In the genomic region with DNA sequence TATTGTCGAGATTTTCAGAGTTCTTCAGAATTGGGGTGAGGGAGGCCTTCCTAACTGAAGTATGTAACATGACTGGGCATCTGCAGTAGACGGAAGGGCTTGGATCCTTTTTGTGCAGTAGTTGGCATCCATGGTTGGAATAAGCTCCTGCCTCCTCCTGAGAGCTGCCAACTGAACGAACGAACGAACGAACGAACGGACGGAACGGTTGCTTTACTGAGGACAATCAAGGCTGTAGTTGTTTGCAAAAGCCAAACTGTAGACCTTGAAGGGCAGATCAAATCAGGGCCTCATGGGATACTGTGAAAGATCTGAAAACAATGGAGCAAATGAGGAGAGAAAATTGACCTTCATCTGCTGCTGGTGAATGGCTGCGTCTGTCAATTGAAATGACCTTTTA, we compare ENCODE assay signal across 21 mouse cellular contexts. TPM values are rescaled to one million over a fixed set of nuclear protein-coding genes. Genes with fewer than 3 reads are reported as not detected.
DNase-seq lines count a peak whose midpoint lies in the region; ATAC-seq and TF ChIP-seq lines count a peak whose summit lies in the region.
"Had no signal": no experiment of that assay in that cellular context is flagged by ENCODE, and none has a peak within 500 bp of the region (broad histone marks: within the 10 kb centered on the region; RNA-seq: fewer than 3 reads in every experiment).

No protein-coding gene starts in this region.

- 0 out of 2 replicates have a peak overlapping the region, but pooled peaks have one; percentile 25 for H3K27ac ChIP-seq in forebrain, embryonic 13.5 days
- no peak overlapping the region for H3K27ac ChIP-seq in forebrain, embryonic 12.5 days
- H3K27ac ChIP-seq in hindbrain, embryonic 15.5 days (replicated peaks) = no peak overlapping the region
- H3K27ac ChIP-seq in hindbrain, embryonic 11.5 days (ENCODE audit: low read depth, low read length) = no peak overlapping the region
- H3K27ac ChIP-seq in neural tube, embryonic 15.5 days (replicated peaks) = no peak overlapping the region
- H3K27ac ChIP-seq: heart, embryonic 10.5 days; midbrain, embryonic 12.5 days had no signal

- no peak for DNase-seq in hindbrain, embryonic 11.5 days (ENCODE audit: low spot score)
- DNase-seq in T-cell, adult 2 months (ENCODE audit: low spot score) = no peak
- DNase-seq: adrenal gland, adult 8-10 months; B cell, adult 2 months; cerebellum, adult 18-20 months; gastrocnemius, postnatal 25 days; kidney, adult 18-20 months; kidney, postnatal 10 days; left cerebral cortex, postnatal 4 days; liver; right cerebral cortex, postnatal 4 days; thymus, adult 2 months had no signal

- H3K9me3 ChIP-seq in forebrain, embryonic 13.5 days (replicated peaks) = peaks cover 5% of the 10 kb centered on the region; the same call in 1 of the 2 replicates
- no peaks in the 10 kb centered on the region for H3K9me3 ChIP-seq in forebrain, embryonic 12.5 days
- H3K9me3 ChIP-seq in hindbrain, embryonic 15.5 days = no peaks in the 10 kb centered on the region
- no peaks in the 10 kb centered on the region for H3K9me3 ChIP-seq in hindbrain, embryonic 11.5 days (ENCODE audit: control insufficient read depth, low read length)
- no peaks in the 10 kb centered on the region for H3K9me3 ChIP-seq in E14TG2a.4 (ENCODE audit: low read length)
- H3K9me3 ChIP-seq in neural tube, embryonic 15.5 days (replicated peaks) = no peaks in the 10 kb centered on the region
- H3K9me3 ChIP-seq: heart, embryonic 10.5 days had no signal

- H3K36me3 ChIP-seq in forebrain, embryonic 13.5 days (ENCODE audit: poor library complexity, severe bottlenecking) = no peaks in the 10 kb centered on the region
- H3K36me3 ChIP-seq in forebrain, embryonic 12.5 days (replicated peaks) = no peaks in the 10 kb centered on the region
- no peaks in the 10 kb centered on the region for H3K36me3 ChIP-seq in hindbrain, embryonic 15.5 days
- H3K36me3 ChIP-seq in hindbrain, embryonic 11.5 days (ENCODE audit: control insufficient read depth, insufficient read depth, low read length) = no peaks in the 10 kb centered on the region
- 0 out of 2 replicates have a peak, but pooled peaks cover 3% of the 10 kb centered on the region for H3K36me3 ChIP-seq in E14TG2a.4 (ENCODE audit: insufficient read depth, low read length)
- H3K36me3 ChIP-seq in neural tube, embryonic 15.5 days = no peaks in the 10 kb centered on the region
- H3K36me3 ChIP-seq: heart, embryonic 10.5 days; midbrain, embryonic 12.5 days had no signal

- whole genome bisulfite sequencing in forebrain, embryonic 13.5 days = 33% methylated on average over 11 of the region's 11 CpGs
- 45% methylated on average over 11 of the region's 11 CpGs for WGBS in forebrain, embryonic 12.5 days
- 23% methylated on average over 11 of the region's 11 CpGs for WGBS in hindbrain, embryonic 15.5 days
- WGBS in hindbrain, embryonic 11.5 days = 48% methylated on average over 11 of the region's 11 CpGs
- WGBS in neural tube, embryonic 15.5 days = 26% methylated on average over 11 of the region's 11 CpGs

- no peak overlapping the region for H3K4me3 ChIP-seq in forebrain, embryonic 13.5 days
- H3K4me3 ChIP-seq in forebrain, embryonic 12.5 days (replicated peaks) = no peak overlapping the region
- H3K4me3 ChIP-seq in hindbrain, embryonic 15.5 days = no peak overlapping the region
- no peak overlapping the region for H3K4me3 ChIP-seq in hindbrain, embryonic 11.5 days (ENCODE audit: low read depth, low read length)
- peak overlapping the region; percentile 11; the same call in 1 of the 2 replicates for H3K4me3 ChIP-seq in E14TG2a.4 (replicated peaks; ENCODE audit: low read length)
- H3K4me3 ChIP-seq in neural tube, embryonic 15.5 days (replicated peaks) = no peak overlapping the region
- H3K4me3 ChIP-seq: erythroblast, embryonic 14.5 days; heart, embryonic 10.5 days; midbrain, embryonic 12.5 days had no signal

- H3K4me1 ChIP-seq in forebrain, embryonic 13.5 days = peaks cover 7% of the 10 kb centered on the region
- peaks cover 5% of the 10 kb centered on the region; the same call in 1 of the 2 replicates for H3K4me1 ChIP-seq in forebrain, embryonic 12.5 days
- H3K4me1 ChIP-seq in hindbrain, embryonic 15.5 days (replicated peaks) = peaks cover 6% of the 10 kb centered on the region; the same call in 1 of the 2 replicates
- H3K4me1 ChIP-seq in hindbrain, embryonic 11.5 days (replicated peaks; ENCODE audit: control insufficient read depth, insufficient read depth, low read length) = no peaks in the 10 kb centered on the region
- peaks cover 74% of the 10 kb centered on the region for H3K4me1 ChIP-seq in E14TG2a.4 (replicated peaks; ENCODE audit: low read depth, low read length)
- no peaks in the 10 kb centered on the region for H3K4me1 ChIP-seq in neural tube, embryonic 15.5 days
- H3K4me1 ChIP-seq: heart, embryonic 10.5 days had no signal

- peak; percentile 21; the same call in 1 of the 2 replicates for ATAC-seq in forebrain, embryonic 13.5 days
- no peak for ATAC-seq in forebrain, embryonic 12.5 days (ENCODE audit: low FRiP score)
- no peak for ATAC-seq in hindbrain, embryonic 15.5 days (ENCODE audit: low FRiP score, low read depth)
- ATAC-seq in hindbrain, embryonic 11.5 days (ENCODE audit: low FRiP score) = no peak
- no peak for ATAC-seq in neural tube, embryonic 15.5 days (ENCODE audit: low FRiP score)
- ATAC-seq: lung, postnatal 0 days had no signal

- no peak for TF ChIP-seq CTCF in E14TG2a.4 (conservative IDR thresholded peaks at IDR 0.05; ENCODE audit: low read length)

- no peak overlapping the region for H3K4me2 ChIP-seq in forebrain, embryonic 13.5 days
- H3K4me2 ChIP-seq in forebrain, embryonic 12.5 days = no peak overlapping the region
- H3K4me2 ChIP-seq in hindbrain, embryonic 15.5 days = peak overlapping the region; percentile 5; the same call in 1 of the 2 replicates
- H3K4me2 ChIP-seq in hindbrain, embryonic 11.5 days (replicated peaks; ENCODE audit: low read depth, low read length) = no peak overlapping the region
- H3K4me2 ChIP-seq in neural tube, embryonic 15.5 days = peak overlapping the region; percentile 20; the same call in 1 of the 2 replicates
- H3K4me2 ChIP-seq: midbrain, embryonic 12.5 days had no signal

- no peak overlapping the region for H3K9ac ChIP-seq in forebrain, embryonic 13.5 days
- no peak overlapping the region for H3K9ac ChIP-seq in forebrain, embryonic 12.5 days
- no peak overlapping the region for H3K9ac ChIP-seq in hindbrain, embryonic 15.5 days
- no peak overlapping the region for H3K9ac ChIP-seq in hindbrain, embryonic 11.5 days (ENCODE audit: low read depth, low read length)
- no peak overlapping the region for H3K9ac ChIP-seq in neural tube, embryonic 15.5 days (replicated peaks)
- H3K9ac ChIP-seq: midbrain, embryonic 12.5 days had no signal

- H3K27me3 ChIP-seq in forebrain, embryonic 13.5 days = no peaks in the 10 kb centered on the region
- H3K27me3 ChIP-seq in forebrain, embryonic 12.5 days = no peaks in the 10 kb centered on the region
- H3K27me3 ChIP-seq in hindbrain, embryonic 15.5 days = no peaks in the 10 kb centered on the region
- H3K27me3 ChIP-seq in hindbrain, embryonic 11.5 days (ENCODE audit: control insufficient read depth, insufficient read depth, low read length) = no peaks in the 10 kb centered on the region
- no peaks in the 10 kb centered on the region for H3K27me3 ChIP-seq in E14TG2a.4 (ENCODE audit: insufficient read depth, low read length)
- no peaks in the 10 kb centered on the region for H3K27me3 ChIP-seq in neural tube, embryonic 15.5 days (replicated peaks)
- H3K27me3 ChIP-seq: midbrain, embryonic 12.5 days had no signal

RNA-seq across cellular contexts. Expression of a gene that starts 17.5 kb away (rescaled TPM):
- polyA plus RNA-seq in forebrain, embryonic 13.5 days (2015; fragmentation: Nextera tagmentation; extraction: Ambion mirVana) = 7.3 and 8.9 TPM in 2 replicates
- polyA plus RNA-seq in forebrain, embryonic 12.5 days (2016; fragmentation: Nextera tagmentation; extraction: Ambion mirVana) = 7.2 and 8.4 TPM in 2 replicates
- polyA plus RNA-seq in hindbrain, embryonic 15.5 days (2015; fragmentation: Nextera tagmentation; extraction: Ambion mirVana) = 18.7 and 19.9 TPM in 2 replicates
- polyA plus RNA-seq in hindbrain, embryonic 11.5 days (2014; fragmentation: Nextera tagmentation; extraction: Ambion mirVana) = 7.1 TPM in 2 replicates
- 19.4 and 22.2 TPM in 2 replicates for polyA plus RNA-seq in neural tube, embryonic 15.5 days (2015; fragmentation: Nextera tagmentation; extraction: Ambion mirVana)
- polyA plus RNA-seq: erythroblast, embryonic 14.5 days had no signal

Comparison
In these comparisons a context has a peak if more than half of its experiments do, and no peak if none do; other contexts are left out.
1. H3K4me2 ChIP-seq: peak in hindbrain, embryonic 15.5 days (single experiment) and neural tube, embryonic 15.5 days (single experiment); none in forebrain, embryonic 13.5 days (single experiment), forebrain, embryonic 12.5 days (single experiment) and hindbrain, embryonic 11.5 days (single experiment).